Mouse (Mus musculus) liver, postnatal 0 days (tissue): Measurements from ENCODE around the gene Stk38. TPM values are rescaled to one million over a fixed set of nuclear protein-coding genes. Genes with fewer than 3 reads are reported as not detected.

Experiments
- ATAC-seq: fragments of 200-750 bp; cut with Nextera tagmentation; 2 replicates; pipeline ENCODE4 v1.8.0; 2017; ENCODE audit warnings: mild to moderate bottlenecking, moderate library complexity
- DNase-seq: peaks from one replicate; pipeline ENCODE4 v3.0.0-alpha.2; 2016
- H3K27ac ChIP-seq: fragments of 300-500 bp; sonication (generic); 2 replicates; pipeline ENCODE4 v1.5.1; 2014; ENCODE audit warnings: antibody characterized with exemption, moderate library complexity, mild to moderate bottlenecking, low read depth
- H3K27me3 ChIP-seq: fragments of 300-500 bp; sonication (generic); 2 replicates; pipeline ENCODE4 v1.6.1; 2014; ENCODE audit warnings: low read length, control low read depth, mixed read lengths; ENCODE audit not compliant: insufficient read depth
- H3K36me3 ChIP-seq: fragments of 300-500 bp; sonication (generic); replicated peaks from 2 replicates; pipeline ENCODE4 v1.6.1; 2014; ENCODE audit warnings: mild to moderate bottlenecking, control low read depth, low read length, moderate library complexity, mixed read lengths; ENCODE audit not compliant: insufficient read depth
- H3K4me1 ChIP-seq: fragments of 300-500 bp; sonication (generic); 2 replicates; pipeline ENCODE4 v1.6.1; 2014; ENCODE audit warnings: antibody characterized with exemption, mild to moderate bottlenecking, control low read depth; ENCODE audit not compliant: insufficient read depth
- H3K4me2 ChIP-seq: fragments of 300-500 bp; sonication (generic); 2 replicates; pipeline ENCODE4 v1.6.1; 2014; ENCODE audit warnings: low read depth, mild to moderate bottlenecking, low read length, moderate library complexity, mixed read lengths
- H3K4me3 ChIP-seq: fragments of 300-500 bp; sonication (generic); 2 replicates; pipeline ENCODE4 v1.5.1; 2014; ENCODE audit warnings: low read depth, low read length
- H3K9ac ChIP-seq: fragments of 300-500 bp; sonication (generic); replicated peaks from 2 replicates; pipeline ENCODE4 v1.6.1; 2014; ENCODE audit warnings: mild to moderate bottlenecking, moderate library complexity
- H3K9me3 ChIP-seq: fragments of 300-500 bp; sonication (generic); 2 replicates; pipeline ENCODE4 v1.6.1; 2016; ENCODE audit warnings: mild to moderate bottlenecking, control low read depth, low read length, mixed read lengths
- CTCF ChIP-seq: sonication (generic); IDR thresholded peaks from 2 replicates; pipeline ENCODE4 v1.5.1; 2016; ENCODE audit warnings: antibody characterized with exemption, low read depth
- EP300 ChIP-seq: IDR thresholded peaks from 2 replicates; pipeline ENCODE4 v1.6.1; 2016; ENCODE audit warnings: antibody characterized with exemption, low read depth, mild to moderate bottlenecking
- WGBS: fragments of 180-500 bp; shearing (Covaris S2); extraction: QIAGEN DNeasy Blood & Tissue Kit; methylation state at CpG from one replicate; pipeline ENCODE4 v1.1.7; 2014; ENCODE audit not compliant: insufficient replicate concordance; 5-methylcytosine and 5-hydroxymethylcytosine counted together
- polyA plus RNA-seq: library from polyadenylated mRNA; unstranded; fragments of >200 nt; fragmentation: Nextera tagmentation; extraction: Ambion mirVana; gene quantifications from 2 replicates; pipeline ENCODE4 v1.2.1, GENCODE M21; 2015

The Stk38 gene
- polyA plus RNA-seq, 1 experiment from 2014 or later, result 34.5 TPM

GRCm38 (mm10) chr17:29024896-29025565, 17.2 kb upstream of the Stk38 start:
- ATAC-seq, result peak; percentile 80
- H3K4me2 ChIP-seq, result peak overlapping the region; percentile 38

GRCm38 (mm10) chr17:29024047-29024892, 16.5 kb upstream of the Stk38 start:
- Histone ChIP-seq H3K4me1 (peaks cover 12% of the 10 kb centered on the region), H3K9ac (peak overlapping the region; percentile 34; the same call in 1 of the 2 replicates), H3K36me3 (no peaks in the 10 kb centered on the region), H3K4me3 (no peak overlapping the region), H3K27me3 (no peaks in the 10 kb centered on the region), H3K4me2 (peak overlapping the region; percentile 38), H3K27ac (peak overlapping the region; percentile 53), H3K9me3 (no peaks in the 10 kb centered on the region)
- 46% methylated on average over 22 of the region's 22 CpGs for whole genome bisulfite sequencing
- no peak for ATAC-seq
- DNase-seq, result no peak
- TF ChIP-seq CTCF, result no peak
- TF ChIP-seq EP300, result no peak

More at GRCm38 (mm10) chr17:29024896-29025565, 17.2 kb upstream of the Stk38 start:
- no peak overlapping the region for H3K4me3 ChIP-seq
- no peaks in the 10 kb centered on the region for H3K27me3 ChIP-seq
- no peaks in the 10 kb centered on the region for H3K36me3 ChIP-seq
- WGBS, result 50% methylated on average over 10 of the region's 10 CpGs
- H3K27ac ChIP-seq, result peak overlapping the region; percentile 53
- H3K4me1 ChIP-seq, result peaks cover 12% of the 10 kb centered on the region
- no peak for TF ChIP-seq CTCF
- TF ChIP-seq EP300, result no peak
- H3K9me3 ChIP-seq, result no peaks in the 10 kb centered on the region
- DNase-seq, result no peak
- peak overlapping the region; percentile 34; the same call in 1 of the 2 replicates for H3K9ac ChIP-seq

GRCm38 (mm10) chr17:29023346-29023745, 15.6 kb upstream of the Stk38 start:
- ATAC-seq, result no peak

GRCm38 (mm10) chr17:29022230-29022819, 14.5 kb upstream of the Stk38 start:
- no peak overlapping the region for H3K9ac ChIP-seq
- no peaks in the 10 kb centered on the region for H3K9me3 ChIP-seq
- H3K4me2 ChIP-seq, result peak overlapping the region; percentile 62
- 21% methylated on average over 15 of the region's 15 CpGs for WGBS
- peaks cover 16% of the 10 kb centered on the region for H3K4me1 ChIP-seq
- H3K27ac ChIP-seq, result peak overlapping the region; percentile 29; the same call in 1 of the 2 replicates
- peak; percentile 33; the same call in 1 of the 2 replicates for ATAC-seq
- peak; percentile 70 for TF ChIP-seq CTCF
- TF ChIP-seq EP300, result no peak
- DNase-seq, result peak; percentile 51
- no peak overlapping the region for H3K4me3 ChIP-seq
- H3K36me3 ChIP-seq, result no peaks in the 10 kb centered on the region
- no peaks in the 10 kb centered on the region for H3K27me3 ChIP-seq

More at GRCm38 (mm10) chr17:29023346-29023745, 15.6 kb upstream of the Stk38 start:
- no peak overlapping the region for H3K4me3 ChIP-seq
- H3K4me1 ChIP-seq, result peaks cover 14% of the 10 kb centered on the region
- H3K27me3 ChIP-seq, result no peaks in the 10 kb centered on the region
- no peak overlapping the region for H3K27ac ChIP-seq
- no peaks in the 10 kb centered on the region for H3K9me3 ChIP-seq
- no peak for DNase-seq
- H3K9ac ChIP-seq, result no peak overlapping the region
- H3K4me2 ChIP-seq, result no peak overlapping the region
- WGBS, result 82% methylated on average over 6 of the region's 6 CpGs
- no peak for TF ChIP-seq EP300
- no peak for TF ChIP-seq CTCF
- H3K36me3 ChIP-seq, result no peaks in the 10 kb centered on the region

GRCm38 (mm10) chr17:29020444-29020843, 12.6 kb upstream of the Stk38 start:
- H3K4me1 ChIP-seq, result peaks cover 16% of the 10 kb centered on the region
- no peak overlapping the region for H3K9ac ChIP-seq
- no peaks in the 10 kb centered on the region for H3K27me3 ChIP-seq
- DNase-seq (no peak), ATAC-seq (peak; percentile 31; the same call in 1 of the 2 replicates)
- no peak overlapping the region for H3K4me2 ChIP-seq
- no peaks in the 10 kb centered on the region for H3K9me3 ChIP-seq
- TF ChIP-seq EP300 (no peak), CTCF (peak; percentile 70)
- no peak overlapping the region for H3K27ac ChIP-seq
- H3K4me3 ChIP-seq, result no peak overlapping the region
- no peaks in the 10 kb centered on the region for H3K36me3 ChIP-seq

GRCm38 (mm10) chr17:29019391-29019790, 11.6 kb upstream of the Stk38 start:
- H3K36me3 ChIP-seq, result no peaks in the 10 kb centered on the region
- DNase-seq (no peak), ATAC-seq (no peak)
- no peak overlapping the region for H3K27ac ChIP-seq
- H3K27me3 ChIP-seq, result no peaks in the 10 kb centered on the region
- no peak overlapping the region for H3K4me2 ChIP-seq
- no peak overlapping the region for H3K4me3 ChIP-seq
- no peak overlapping the region for H3K9ac ChIP-seq
- no peaks in the 10 kb centered on the region for H3K9me3 ChIP-seq
- TF ChIP-seq CTCF (no peak), EP300 (no peak)
- 77% methylated on average over 7 of the region's 7 CpGs for WGBS
- peaks cover 10% of the 10 kb centered on the region for H3K4me1 ChIP-seq
